9 mouse cellular contexts compared by ENCODE assay signal in the genomic region with DNA sequence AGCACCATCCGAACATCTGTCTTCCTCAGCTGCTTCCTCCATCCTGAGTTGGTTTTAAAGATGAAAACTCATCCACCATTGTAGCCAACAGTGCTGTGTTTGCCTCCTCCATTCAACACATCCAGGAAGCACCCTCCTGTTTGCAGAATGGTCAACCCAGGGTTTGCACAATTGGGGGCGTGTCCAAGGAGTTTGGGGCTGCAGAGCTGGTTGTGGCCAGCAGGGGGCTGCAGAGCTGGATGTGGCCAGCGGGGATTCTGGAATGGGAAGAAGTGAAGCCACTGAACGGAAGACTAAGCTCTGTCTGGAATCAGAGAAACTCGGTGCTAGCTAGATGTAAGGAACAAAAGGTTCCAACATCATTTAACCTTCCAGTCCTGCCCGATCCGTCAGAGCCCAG. TPM values are rescaled to one million over a fixed set of nuclear protein-coding genes. Genes with fewer than 3 reads are reported as not detected.
DNase-seq lines count a peak whose midpoint lies in the region; TF ChIP-seq lines count a peak whose summit lies in the region.
"Had no signal": no experiment of that assay in that cellular context is flagged by ENCODE, and none has a peak within 500 bp of the region (broad histone marks: within the 10 kb centered on the region; RNA-seq: fewer than 3 reads in every experiment).

No protein-coding gene starts in this region.

- H3K4me1 ChIP-seq in testis, adult 2 months (ENCODE audit: control insufficient read depth, insufficient read depth, low read length), result peaks cover 3% of the 10 kb centered on the region

- TF ChIP-seq CTCF in layer of hippocampus, adult 2 months (conservative IDR thresholded peaks at IDR 0.05), result peak; percentile 79
- peak; percentile 80; the same call in 1 of the 2 replicates for TF ChIP-seq CTCF in testis, adult 2 months (IDR thresholded peaks at IDR 0.05; ENCODE audit: control insufficient read depth, insufficient read depth, insufficient replicate concordance, low read depth, low read length)

- no peaks in the 10 kb centered on the region for H3K36me3 ChIP-seq in testis, adult 2 months (ENCODE audit: control insufficient read depth, insufficient read depth, low read length)

- no peak for TF ChIP-seq POLR2A in testis, adult 2 months (IDR thresholded peaks at IDR 0.05; ENCODE audit: control insufficient read depth, low read depth, low read length)

- H3K27ac ChIP-seq in layer of hippocampus, adult 2 months, result no peak overlapping the region
- no peak overlapping the region for H3K27ac ChIP-seq in testis, adult 2 months (ENCODE audit: control insufficient read depth, insufficient read depth, low read depth, low read length)
- H3K27ac ChIP-seq: macrophage had no signal

- peak in 1 of 2 experiments; percentile 21 for DNase-seq in layer of hippocampus, adult 2 months (ENCODE audit: low spot score in 2 of 2)
- DNase-seq in layer of hippocampus, adult 9-10 months (ENCODE audit: low spot score), result no peak
- peak; percentile 87 for DNase-seq in R1 (ENCODE audit: low read depth, low spot score)
- DNase-seq in cerebellum, postnatal 25 days, result peak; percentile 19 to 44
- peak; percentile 17 for DNase-seq in heart, postnatal 25 days (ENCODE audit: low spot score)
- DNase-seq in lung, adult 18-20 months, result peak; percentile 72 to 74
- DNase-seq in layer of hippocampus, adult 9-11 months, result no peak

- no peaks in the 10 kb centered on the region for H3K27me3 ChIP-seq in testis, adult 2 months (ENCODE audit: control insufficient read depth, insufficient read depth, low read length)

- intact Hi-C loops in heart, postnatal 25 days (cut with DNase I), result loop anchor here (2.0 kb wide), 1 partner anchor 33 kb away; no protein-coding TSS in a partner anchor

- H3K4me3 ChIP-seq in layer of hippocampus, adult 2 months, result no peak overlapping the region
- H3K4me3 ChIP-seq in testis, adult 2 months (ENCODE audit: control insufficient read depth, low read depth, low read length), result no peak overlapping the region

RNA-seq across cellular contexts. Expression of a gene that starts 28.9 kb away (rescaled TPM):
- 10 to 100 TPM; 36.6 to 40.2 TPM for total RNA-seq in layer of hippocampus, adult 2 months (2021)
- total RNA-seq in heart, postnatal 25 days (2021), result 10 to 100 TPM; 20.3 to 21.2 TPM
- polyA plus RNA-seq in testis, adult 2 months (2012; rRNA removed), result 8.4 and 9.6 TPM in 2 replicates

Comparison
In these comparisons a context has a peak if more than half of its experiments do, and no peak if none do; other contexts are left out.
1. DNase-seq: peak in R1 (single experiment), cerebellum, postnatal 25 days (2 of 2), heart, postnatal 25 days (single experiment) and lung, adult 18-20 months (2 of 2); none in layer of hippocampus, adult 9-10 months (single experiment) and layer of hippocampus, adult 9-11 months (single experiment).